Mouse (Mus musculus): Measurements from ENCODE around the gene Nrf1.

DNA sequence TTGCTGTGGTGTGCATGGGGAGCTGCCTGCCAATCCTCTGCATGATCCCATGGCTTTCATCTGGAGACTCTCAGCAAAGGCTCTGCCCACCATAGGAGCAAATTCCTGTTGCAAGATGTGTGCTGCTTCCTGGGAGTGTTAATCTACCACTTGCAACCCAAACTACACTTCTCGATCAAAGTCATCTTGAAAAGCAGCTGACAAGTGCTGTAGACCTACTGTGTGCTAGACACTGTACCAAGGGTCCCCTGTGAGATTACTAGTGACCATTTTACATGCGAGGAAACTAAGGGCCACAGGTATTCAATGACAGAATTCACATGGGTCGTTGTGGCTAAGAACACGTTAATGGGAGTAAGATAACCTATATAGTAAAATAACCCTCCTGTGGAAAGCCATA lies 95.5 kb downstream of the Nrf1 start:
- TF ChIP-seq POLR2A (IDR thresholded peaks at IDR 0.05; ENCODE audit: extremely low read depth, insufficient read depth, low read length) = no peak
- TF ChIP-seq CTCF (IDR thresholded peaks at IDR 0.05; ENCODE audit: low read depth, low read length) = no peak
